Mouse (Mus musculus) liver, embryonic 13.5 days (tissue): ENCODE measurements at regions not wholly inside any gene's neighbourhood (a gene's known extent, or its start where the extent isn't known, plus 50 kb on each side); places are given as distances from the start of the nearest gene placed in this dataset.

ENCODE experiments used
- ATAC-seq: fragments of 200-750 bp; cut with Nextera tagmentation; 2 replicates; pipeline ENCODE4 v1.8.0; 2017; ENCODE audit warnings: low read depth, mild to moderate bottlenecking, moderate number of reproducible peaks, moderate library complexity
- DNase-seq: peaks from one replicate; pipeline ENCODE4 v3.0.0; 2022
- H3K27ac ChIP-seq: fragments of 300-500 bp; sonication (generic); 2 replicates; pipeline ENCODE4 v1.5.1; 2015; ENCODE audit warnings: moderate library complexity, mild to moderate bottlenecking, inconsistent platforms
- H3K27me3 ChIP-seq: fragments of 300-500 bp; sonication (generic); 2 replicates; pipeline ENCODE4 v1.6.1; 2015; ENCODE audit warnings: mild to moderate bottlenecking, inconsistent platforms
- H3K36me3 ChIP-seq: fragments of 300-500 bp; sonication (generic); 2 replicates; pipeline ENCODE4 v1.6.1; 2015; ENCODE audit warnings: mild to moderate bottlenecking, inconsistent platforms
- H3K4me1 ChIP-seq: fragments of 300-500 bp; sonication (generic); replicated peaks from 2 replicates; pipeline ENCODE4 v1.6.1; 2015; ENCODE audit warnings: inconsistent platforms
- H3K4me2 ChIP-seq: fragments of 300-500 bp; sonication (generic); 2 replicates; pipeline ENCODE4 v1.6.1; 2015; ENCODE audit warnings: inconsistent platforms, mild to moderate bottlenecking, moderate library complexity
- H3K4me3 ChIP-seq: fragments of 300-500 bp; sonication (generic); replicated peaks from 2 replicates; pipeline ENCODE4 v1.5.1; 2015; ENCODE audit warnings: mild to moderate bottlenecking, inconsistent platforms
- H3K9ac ChIP-seq: fragments of 300-500 bp; sonication (generic); 2 replicates; pipeline ENCODE4 v1.6.1; 2015; ENCODE audit warnings: mild to moderate bottlenecking, inconsistent platforms
- H3K9me3 ChIP-seq: fragments of 300-500 bp; sonication (generic); replicated peaks from 2 replicates; pipeline ENCODE4 v1.6.1; 2016; ENCODE audit warnings: inconsistent platforms
- WGBS: fragments of 180-500 bp; shearing (Covaris S2); methylation state at CpG from one replicate; pipeline ENCODE4 v1.1.7; 2015; ENCODE audit not compliant: insufficient replicate concordance; 5-methylcytosine and 5-hydroxymethylcytosine counted together

DNA sequence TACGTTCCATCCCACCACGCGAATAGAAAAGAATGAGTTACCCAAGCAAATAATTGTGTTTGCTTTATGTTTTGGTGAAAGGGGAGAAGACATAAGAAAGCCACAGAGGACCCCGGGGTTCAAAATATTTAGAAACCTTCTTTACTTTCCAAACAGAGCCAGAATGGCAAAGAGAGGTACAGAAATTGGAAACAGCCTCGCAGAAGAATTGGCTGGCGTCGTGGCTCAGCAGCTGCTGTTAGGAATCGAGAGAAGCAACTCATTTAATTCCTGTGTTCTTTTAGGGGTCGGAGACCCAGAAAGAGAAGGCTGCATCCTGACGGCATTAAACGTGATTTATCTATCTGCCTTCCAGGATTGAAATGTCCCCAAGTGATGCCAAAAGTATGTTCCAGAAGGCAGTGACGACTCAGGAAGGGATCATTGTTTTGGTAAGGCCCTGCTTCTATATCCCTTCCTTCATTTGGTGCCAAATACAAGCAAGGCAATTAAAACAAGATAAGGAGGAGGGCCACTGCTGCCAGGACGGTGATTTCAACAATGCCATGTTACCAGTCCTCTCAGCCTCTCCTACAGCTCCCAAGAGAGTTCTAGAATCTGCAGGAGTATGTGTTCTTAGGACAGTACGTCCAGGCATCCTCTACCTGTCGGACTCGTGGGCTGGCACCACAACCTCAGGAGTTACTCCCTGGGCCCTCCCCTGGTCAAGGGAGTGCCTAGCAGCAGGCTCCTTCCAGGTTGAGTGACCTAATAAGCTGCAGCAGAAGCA, 334.8 kb downstream of the Efnb2 start:
- Histone ChIP-seq H3K27ac (no peak overlapping the region), H3K9ac (no peak overlapping the region), H3K4me3 (no peak overlapping the region), H3K27me3 (no peaks in the 10 kb centered on the region), H3K36me3 (no peaks in the 10 kb centered on the region), H3K9me3 (no peaks in the 10 kb centered on the region), H3K4me1 (no peaks in the 10 kb centered on the region), H3K4me2 (no peak overlapping the region)
- no peak for DNase-seq
- ATAC-seq: no peak
- 46% methylated on average over 16 of the region's 16 CpGs for WGBS

GRCm38 (mm10) chr8:8325420-8325819, 335.6 kb downstream of the Efnb2 start:
- ATAC-seq: no peak
- Histone ChIP-seq H3K36me3 (no peaks in the 10 kb centered on the region), H3K4me1 (no peaks in the 10 kb centered on the region), H3K9me3 (0 out of 2 replicates have a peak, but pooled peaks cover 4% of the 10 kb centered on the region), H3K4me2 (no peak overlapping the region), H3K27me3 (no peaks in the 10 kb centered on the region), H3K27ac (no peak overlapping the region), H3K9ac (no peak overlapping the region), H3K4me3 (no peak overlapping the region)
- no peak for DNase-seq
- 35% methylated on average over 4 of the region's 4 CpGs for WGBS

DNA sequence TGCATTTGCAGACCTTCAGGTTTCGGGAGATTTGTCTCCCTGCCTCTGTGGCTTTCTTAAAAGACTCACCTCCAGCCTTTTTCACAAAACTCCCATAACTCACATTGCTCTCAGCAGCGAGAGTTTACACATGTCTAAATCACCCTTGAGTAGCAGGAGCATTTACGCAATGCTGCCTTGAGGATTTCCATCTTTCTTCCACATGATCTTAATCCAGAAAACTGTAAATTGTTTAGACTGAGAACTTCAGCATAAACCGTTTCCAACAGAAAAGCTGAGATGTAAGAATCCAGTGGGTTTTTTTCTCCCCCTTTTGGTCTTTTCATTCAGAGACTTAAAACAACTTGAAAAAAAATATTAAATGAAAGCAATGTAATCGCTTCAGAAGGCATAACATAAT, 336.5 kb downstream of the Efnb2 start:
- DNase-seq: no peak
- no peak overlapping the region for H3K4me3 ChIP-seq
- H3K4me1 ChIP-seq: no peaks in the 10 kb centered on the region
- no peak overlapping the region for H3K9ac ChIP-seq
- H3K36me3 ChIP-seq: no peaks in the 10 kb centered on the region
- no peaks in the 10 kb centered on the region for H3K27me3 ChIP-seq
- H3K4me2 ChIP-seq: no peak overlapping the region
- H3K9me3 ChIP-seq: 0 out of 2 replicates have a peak, but pooled peaks cover 4% of the 10 kb centered on the region
- 58% methylated on average over 5 of the region's 5 CpGs for WGBS
- ATAC-seq: no peak
- no peak overlapping the region for H3K27ac ChIP-seq

GRCm38 (mm10) chr8:8308253-8308652, 352.8 kb downstream of the Efnb2 start:
- Histone ChIP-seq H3K27ac (no peak overlapping the region), H3K4me1 (no peaks in the 10 kb centered on the region), H3K27me3 (no peaks in the 10 kb centered on the region), H3K4me3 (no peak overlapping the region), H3K4me2 (no peak overlapping the region), H3K9ac (no peak overlapping the region), H3K36me3 (no peaks in the 10 kb centered on the region), H3K9me3 (no peaks in the 10 kb centered on the region)
- 61% methylated on average over 7 of the region's 7 CpGs for WGBS
- ATAC-seq: no peak
- DNase-seq: no peak

GRCm38 (mm10) chr8:8307487-8307886, 353.6 kb downstream of the Efnb2 start:
- DNase-seq (no peak), ATAC-seq (no peak)
- Histone ChIP-seq H3K27ac (no peak overlapping the region), H3K27me3 (no peaks in the 10 kb centered on the region), H3K4me1 (no peaks in the 10 kb centered on the region), H3K9me3 (no peaks in the 10 kb centered on the region), H3K9ac (no peak overlapping the region), H3K4me3 (no peak overlapping the region), H3K4me2 (no peak overlapping the region), H3K36me3 (no peaks in the 10 kb centered on the region)
- WGBS: 49% methylated on average over 9 of the region's 9 CpGs

DNA sequence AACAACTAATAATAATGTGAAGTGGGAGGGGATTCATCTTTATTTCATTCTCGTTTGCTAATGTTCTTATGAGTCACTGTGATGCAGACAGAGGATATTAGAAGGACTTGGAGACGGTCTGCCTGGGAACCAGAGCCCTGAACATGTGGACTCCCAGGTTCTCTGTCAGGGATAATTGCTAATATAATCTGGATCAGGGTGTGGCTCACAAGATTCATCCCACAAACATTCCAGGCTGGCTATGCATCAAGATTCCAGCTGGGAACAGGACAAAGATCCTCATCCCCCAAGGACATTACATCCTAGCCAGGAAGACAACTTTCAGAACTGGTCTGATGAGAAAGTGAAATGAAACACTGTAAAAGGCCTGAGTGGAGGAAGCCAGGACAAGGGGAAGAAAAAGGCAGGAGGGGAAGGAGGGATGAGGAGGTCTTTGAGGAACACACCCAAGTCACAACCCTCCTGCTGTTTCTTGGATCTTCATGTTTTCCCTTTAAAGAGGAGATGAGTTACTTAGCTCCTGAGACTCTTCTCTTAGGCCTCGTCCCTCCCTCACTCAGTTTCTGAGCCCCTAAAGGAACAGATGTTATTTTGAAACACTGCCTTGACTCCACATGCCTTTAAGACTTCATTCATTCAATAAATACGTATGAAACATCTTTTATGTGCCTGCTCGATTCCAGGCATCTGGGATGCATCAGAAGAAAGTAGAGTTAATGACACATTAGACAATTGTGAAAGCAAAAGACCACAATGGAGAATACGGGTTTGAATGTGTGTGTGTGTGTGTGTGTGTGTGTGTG, 360.9 kb downstream of the Efnb2 start:
- Histone ChIP-seq H3K36me3 (no peaks in the 10 kb centered on the region), H3K9me3 (no peaks in the 10 kb centered on the region), H3K27ac (no peak overlapping the region), H3K27me3 (no peaks in the 10 kb centered on the region), H3K4me3 (no peak overlapping the region), H3K4me2 (no peak overlapping the region), H3K4me1 (no peaks in the 10 kb centered on the region), H3K9ac (no peak overlapping the region)
- ATAC-seq (no peak), DNase-seq (no peak)
- WGBS: 51% methylated on average over 6 of the region's 6 CpGs

DNA sequence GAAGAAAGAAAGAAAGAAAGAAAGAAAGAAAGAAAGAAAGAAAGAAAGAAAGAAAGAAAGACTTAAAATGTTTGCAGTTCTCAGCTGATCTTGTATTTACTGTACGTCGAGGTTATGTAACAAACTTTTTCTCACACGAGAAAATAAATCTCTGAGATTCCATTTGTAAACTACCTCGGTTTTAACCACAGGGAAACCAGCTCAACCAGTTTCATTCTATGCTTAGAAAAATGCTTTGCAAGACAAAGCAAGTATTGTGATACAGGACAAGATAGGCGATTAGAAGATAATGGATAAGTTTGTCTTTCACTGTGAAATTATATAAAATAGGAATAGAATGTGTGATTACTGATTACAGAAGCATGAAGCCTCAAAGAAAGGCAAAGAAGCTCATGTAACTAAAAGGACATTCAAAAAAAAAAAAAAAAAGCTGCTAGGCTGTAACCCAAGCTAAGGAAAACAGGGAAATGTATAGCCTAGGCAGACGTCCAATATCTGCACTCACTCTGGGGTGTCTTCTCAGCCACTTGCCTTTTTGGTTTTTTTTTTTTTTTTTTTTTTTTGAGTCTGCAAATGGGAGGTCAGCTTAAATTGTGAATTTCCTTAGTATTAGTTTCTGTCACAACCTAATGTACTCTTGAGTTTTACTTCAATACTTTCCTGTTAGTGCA, 368.3 kb downstream of the Efnb2 start:
- no peak for DNase-seq
- no peak overlapping the region for H3K9ac ChIP-seq
- no peak for ATAC-seq
- 53% methylated on average over 6 of the region's 6 CpGs for WGBS
- no peaks in the 10 kb centered on the region for H3K27me3 ChIP-seq
- no peaks in the 10 kb centered on the region for H3K36me3 ChIP-seq
- H3K4me2 ChIP-seq: no peak overlapping the region
- no peak overlapping the region for H3K27ac ChIP-seq
- no peaks in the 10 kb centered on the region for H3K9me3 ChIP-seq
- H3K4me3 ChIP-seq: no peak overlapping the region
- no peaks in the 10 kb centered on the region for H3K4me1 ChIP-seq

GRCm38 (mm10) chr8:8285876-8286275, 375.2 kb downstream of the Efnb2 start:
- Histone ChIP-seq H3K4me2 (no peak overlapping the region), H3K4me3 (no peak overlapping the region), H3K9me3 (no peaks in the 10 kb centered on the region), H3K36me3 (no peaks in the 10 kb centered on the region), H3K4me1 (no peaks in the 10 kb centered on the region), H3K9ac (no peak overlapping the region), H3K27me3 (no peaks in the 10 kb centered on the region), H3K27ac (no peak overlapping the region)
- WGBS: 56% methylated on average over 4 of the region's 4 CpGs
- ATAC-seq (no peak), DNase-seq (no peak)

DNA sequence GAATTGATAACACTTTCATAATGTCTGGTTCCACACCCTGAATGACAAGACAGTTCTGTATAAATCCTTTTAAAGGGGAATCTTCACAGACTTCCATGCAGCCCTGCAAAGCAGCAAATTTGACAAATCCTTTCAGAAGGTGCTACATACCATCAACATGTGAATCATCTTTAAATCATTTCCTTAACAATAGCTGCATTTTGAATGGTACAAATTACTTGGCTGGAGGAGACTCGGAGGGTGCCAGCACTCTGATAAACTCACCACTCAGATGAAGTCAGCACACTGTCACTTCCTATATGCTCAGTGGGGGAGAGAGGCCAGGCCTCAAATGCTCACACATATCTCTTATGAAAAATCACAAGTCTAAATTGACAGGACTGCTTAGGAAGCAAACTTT, 386.1 kb downstream of the Efnb2 start:
- H3K4me1 ChIP-seq: no peaks in the 10 kb centered on the region
- H3K27me3 ChIP-seq: no peaks in the 10 kb centered on the region
- WGBS: 38% methylated on average over 1 of the region's 1 CpGs
- no peaks in the 10 kb centered on the region for H3K36me3 ChIP-seq
- no peak overlapping the region for H3K27ac ChIP-seq
- H3K9ac ChIP-seq: no peak overlapping the region
- H3K9me3 ChIP-seq: no peaks in the 10 kb centered on the region
- H3K4me3 ChIP-seq: no peak overlapping the region
- H3K4me2 ChIP-seq: no peak overlapping the region
- no peak for ATAC-seq
- no peak for DNase-seq

- no peak overlapping the region for H3K27ac ChIP-seq
- H3K27me3 ChIP-seq: no peaks in the 10 kb centered on the region
- H3K4me2 ChIP-seq: no peak overlapping the region
- WGBS: 58% methylated on average over 3 of the region's 3 CpGs
- no peak for ATAC-seq
- no peak overlapping the region for H3K4me3 ChIP-seq
- no peaks in the 10 kb centered on the region for H3K9me3 ChIP-seq
- H3K36me3 ChIP-seq: no peaks in the 10 kb centered on the region
- H3K9ac ChIP-seq: no peak overlapping the region
- H3K4me1 ChIP-seq: no peaks in the 10 kb centered on the region
- DNase-seq: no peak
Measured at GRCm38 (mm10) chr8:8274211-8274641, 386.8 kb downstream of the Efnb2 start.

GRCm38 (mm10) chr8:8258855-8259254, 402.2 kb downstream of the Efnb2 start:
- Histone ChIP-seq H3K27me3 (no peaks in the 10 kb centered on the region), H3K27ac (no peak overlapping the region), H3K4me1 (no peaks in the 10 kb centered on the region), H3K4me2 (no peak overlapping the region), H3K9me3 (no peaks in the 10 kb centered on the region), H3K36me3 (no peaks in the 10 kb centered on the region), H3K9ac (no peak overlapping the region), H3K4me3 (no peak overlapping the region)
- ATAC-seq: no peak
- 70% methylated on average over 7 of the region's 7 CpGs for WGBS
- no peak for DNase-seq
